Mouse (Mus musculus) embryonic fibroblast, embryonic 13.5 days (primary cell): ENCODE results near the gene Fam84a.

ENCODE experiments used
- CTCF ChIP-seq: IDR thresholded peaks from 2 replicates; pipeline ENCODE4 v1.5.1; 2011; ENCODE audit warnings: mild to moderate bottlenecking, control low read depth, low read length, moderate library complexity, borderline replicate concordance; ENCODE audit not compliant: insufficient read depth
- POLR2A ChIP-seq: IDR thresholded peaks from 2 replicates; pipeline ENCODE4 v1.6.1; 2011; ENCODE audit warnings: low read depth, mild to moderate bottlenecking, control low read depth, low read length, moderate library complexity

GRCm38 (mm10) chr12:14195479-14195878, 43.6 kb upstream of the Fam84a start:
- no peak for TF ChIP-seq CTCF
- TF ChIP-seq POLR2A, result no peak
